Mouse (Mus musculus): Measurements from ENCODE around the gene Cox19.

DNA sequence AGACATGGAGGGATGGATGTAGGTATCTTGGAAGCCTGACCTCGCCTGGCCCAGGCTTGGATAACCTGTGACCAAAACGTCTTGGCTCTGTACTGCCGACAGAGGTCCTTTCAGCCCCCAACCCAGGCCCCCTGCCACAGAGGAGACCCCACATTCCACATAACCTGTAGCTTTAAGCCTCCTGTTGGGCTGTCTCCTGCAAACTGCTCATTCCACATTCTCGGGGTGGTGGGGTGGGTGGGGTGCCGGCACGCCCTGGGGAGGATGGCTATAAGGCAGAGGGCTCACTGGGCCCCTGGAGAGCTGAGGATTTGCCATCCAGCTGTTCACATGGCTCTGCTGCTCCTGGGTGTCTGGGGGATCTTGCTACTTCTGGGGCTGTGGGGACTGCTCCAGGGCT lies 1.1 kb upstream of the Cox19 start, which contains the start of gene Cyp2w1:
- TF ChIP-seq GATA1 (IDR thresholded peaks at IDR 0.05; ENCODE audit: borderline replicate concordance, low read length) (no peak), FLI1 (IDR thresholded peaks at IDR 0.05; ENCODE audit: low read length) (no peak)
